Mouse (Mus musculus) neural tube, embryonic 13.5 days (tissue): ENCODE results near the gene Wrnip1. TPM values are rescaled to one million over a fixed set of nuclear protein-coding genes. Genes with fewer than 3 reads are reported as not detected.
"Not testable (repeated sequence)": the region's sequence is repeated elsewhere in the genome, so short reads cannot be mapped to it uniquely, and the experiment has no call there.

Source experiments
- ATAC-seq: fragments of 200-750 bp; cut with Nextera tagmentation; 2 replicates; pipeline ENCODE4 v1.8.0; 2017; ENCODE audit warnings: low read depth, mild to moderate bottlenecking, moderate TSS enrichment, moderate library complexity
- H3K27ac ChIP-seq: fragments of 300-500 bp; sonication (generic); replicated peaks from 2 replicates; pipeline ENCODE4 v1.5.1; 2015; ENCODE audit warnings: moderate library complexity, mild to moderate bottlenecking, inconsistent platforms
- H3K27me3 ChIP-seq: fragments of 300-500 bp; sonication (generic); 2 replicates; pipeline ENCODE4 v1.6.1; 2015; ENCODE audit warnings: mild to moderate bottlenecking, inconsistent platforms
- H3K36me3 ChIP-seq: fragments of 300-500 bp; sonication (generic); 2 replicates; pipeline ENCODE4 v1.6.1; 2015; ENCODE audit warnings: mild to moderate bottlenecking, inconsistent platforms
- H3K4me1 ChIP-seq: fragments of 300-500 bp; sonication (generic); replicated peaks from 2 replicates; pipeline ENCODE4 v1.6.1; 2015; ENCODE audit warnings: inconsistent platforms
- H3K4me2 ChIP-seq: fragments of 300-500 bp; sonication (generic); 2 replicates; pipeline ENCODE4 v1.6.1; 2015; ENCODE audit warnings: inconsistent platforms, mild to moderate bottlenecking, moderate library complexity
- H3K4me3 ChIP-seq: fragments of 300-500 bp; sonication (generic); 2 replicates; pipeline ENCODE4 v1.5.1; 2015; ENCODE audit warnings: mild to moderate bottlenecking, inconsistent platforms
- H3K9ac ChIP-seq: fragments of 300-500 bp; sonication (generic); 2 replicates; pipeline ENCODE4 v1.6.1; 2015; ENCODE audit warnings: moderate library complexity, mild to moderate bottlenecking, inconsistent platforms
- H3K9me3 ChIP-seq: fragments of 300-500 bp; sonication (generic); 2 replicates; pipeline ENCODE4 v1.6.1; 2016; ENCODE audit warnings: inconsistent platforms
- WGBS: fragments of 180-500 bp; shearing (Covaris S2); methylation state at CpG from one replicate; pipeline ENCODE4 v1.1.7; 2015; 5-methylcytosine and 5-hydroxymethylcytosine counted together
- polyA plus RNA-seq: library from polyadenylated mRNA; unstranded; fragments of >200 nt; fragmentation: Nextera tagmentation; extraction: Ambion mirVana; gene quantifications from 2 replicates; pipeline ENCODE4 v1.2.1, GENCODE M21; 2015

Gene Wrnip1
- polyA plus RNA-seq, 1 experiment from 2014 or later: 33.3 TPM

GRCm38 (mm10) chr13:32865591-32865990 lies 63.8 kb downstream of the Wrnip1 start:
- Histone ChIP-seq H3K9ac (no peak overlapping the region), H3K27ac (no peak overlapping the region), H3K4me3 (no peak overlapping the region), H3K4me1 (no peaks in the 10 kb centered on the region), H3K9me3 (no peaks in the 10 kb centered on the region), H3K4me2 (no peak overlapping the region), H3K27me3 (no peaks in the 10 kb centered on the region), H3K36me3 (no peaks in the 10 kb centered on the region)
- WGBS: 71% methylated on average over 2 of the region's 2 CpGs
- no peak for ATAC-seq

DNA sequence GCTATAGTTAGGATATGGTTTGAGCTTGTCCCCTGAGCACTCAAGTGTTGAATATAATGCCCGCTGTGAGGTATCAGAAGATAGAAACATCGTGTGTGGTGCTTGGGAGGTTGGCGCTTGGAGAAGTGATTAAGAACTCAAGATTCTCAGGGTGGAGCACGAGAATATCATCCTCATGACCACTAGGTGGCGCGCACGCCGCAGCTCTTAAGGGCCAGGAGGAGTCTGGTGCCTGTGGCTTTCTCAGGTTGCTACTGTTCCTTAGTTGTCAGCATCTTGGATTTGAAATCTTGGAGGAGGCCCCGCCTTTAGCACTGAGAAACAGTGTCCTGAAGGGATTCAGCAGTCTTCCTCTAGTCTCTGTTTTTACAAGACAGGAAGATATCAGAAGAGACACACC lies 64.6 kb downstream of the Wrnip1 start:
- Histone ChIP-seq H3K9me3 (no peaks in the 10 kb centered on the region), H3K4me3 (no peak overlapping the region), H3K4me1 (no peaks in the 10 kb centered on the region), H3K36me3 (no peaks in the 10 kb centered on the region), H3K27ac (no peak overlapping the region), H3K4me2 (no peak overlapping the region), H3K9ac (no peak overlapping the region), H3K27me3 (no peaks in the 10 kb centered on the region)
- peak; percentile 86; the same call in 1 of the 2 replicates for ATAC-seq
- 9% methylated on average over 9 of the region's 9 CpGs for WGBS

DNA sequence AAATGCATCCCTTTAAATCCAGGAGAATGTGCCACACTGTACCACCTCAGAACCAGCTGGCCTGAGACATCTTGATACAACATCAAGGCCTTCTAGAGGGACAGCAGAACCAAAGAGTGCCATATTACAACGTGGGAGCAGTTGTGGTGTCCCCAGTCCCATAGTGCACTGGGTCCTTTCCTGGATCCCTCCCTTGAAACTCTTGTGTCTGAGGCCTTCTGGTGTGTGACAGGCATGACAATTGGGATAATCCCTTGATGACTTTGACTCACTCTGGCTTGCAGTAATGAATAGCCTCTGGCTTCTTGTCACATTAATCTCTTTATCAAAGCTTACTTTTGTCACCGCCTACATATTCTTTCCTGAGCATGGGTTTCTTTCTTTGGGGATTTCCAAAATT lies 65.2 kb downstream of the Wrnip1 start:
- ATAC-seq: no peak
- H3K4me3 ChIP-seq: no peak overlapping the region
- no peaks in the 10 kb centered on the region for H3K36me3 ChIP-seq
- WGBS: 59% methylated on average over 2 of the region's 2 CpGs
- H3K27me3 ChIP-seq: no peaks in the 10 kb centered on the region
- no peak overlapping the region for H3K4me2 ChIP-seq
- H3K4me1 ChIP-seq: no peaks in the 10 kb centered on the region
- no peak overlapping the region for H3K27ac ChIP-seq
- H3K9ac ChIP-seq: no peak overlapping the region
- H3K9me3 ChIP-seq: no peaks in the 10 kb centered on the region

DNA sequence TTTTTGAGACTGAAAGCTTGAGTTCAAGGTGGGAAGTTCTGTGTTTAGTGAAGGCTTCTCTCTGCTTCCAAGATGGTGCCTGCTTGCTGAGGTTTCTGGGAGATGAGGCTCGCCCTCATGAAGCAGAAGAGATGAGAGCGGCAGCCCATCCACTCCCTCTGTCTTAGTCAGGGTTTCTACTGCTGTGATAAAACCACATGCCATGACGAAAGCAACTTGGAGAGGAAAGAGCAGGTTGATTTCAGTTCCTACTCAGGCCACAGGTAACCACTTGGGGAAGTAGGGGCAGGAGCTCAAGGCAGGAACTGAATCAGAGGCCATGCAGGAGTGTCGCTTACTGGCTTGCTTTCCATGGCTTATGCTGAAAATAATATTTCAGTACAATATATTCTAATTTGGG lies 66.4 kb downstream of the Wrnip1 start:
- H3K27me3 ChIP-seq, H3K27ac ChIP-seq, H3K36me3 ChIP-seq, H3K4me3 ChIP-seq, H3K4me2 ChIP-seq, H3K9me3 ChIP-seq, H3K4me1 ChIP-seq, ATAC-seq, H3K9ac ChIP-seq: not testable (repeated sequence)
- WGBS: 89% methylated on average over 4 of the region's 4 CpGs

GRCm38 (mm10) chr13:32868843-32869242 lies 67.0 kb downstream of the Wrnip1 start:
- 87% methylated on average over 5 of the region's 5 CpGs for WGBS
- H3K9ac ChIP-seq: no peak overlapping the region
- H3K27me3 ChIP-seq: no peaks in the 10 kb centered on the region
- no peaks in the 10 kb centered on the region for H3K4me1 ChIP-seq
- no peak for ATAC-seq
- no peak overlapping the region for H3K4me2 ChIP-seq
- H3K4me3 ChIP-seq: no peak overlapping the region
- H3K9me3 ChIP-seq: 0 out of 2 replicates have a peak, but pooled peaks cover 2% of the 10 kb centered on the region
- H3K27ac ChIP-seq: no peak overlapping the region
- no peaks in the 10 kb centered on the region for H3K36me3 ChIP-seq

Other genes starting within 250 kb of the Wrnip1 start
- gene Mylk4, start 18.1 kb upstream of the Wrnip1 start, polyA plus RNA-seq: 0.10 and 1.1 TPM in 2 replicates
- not detected in 2 replicates for gene D930007J09Rik, start 811 bp downstream of the Wrnip1 start, polyA plus RNA-seq
- 1.2 and 2.2 TPM in 2 replicates for gene Serpinb1a, start 49.1 kb downstream of the Wrnip1 start, polyA plus RNA-seq
- gene Serpinb1c, start 96.2 kb downstream of the Wrnip1 start, polyA plus RNA-seq: not detected in 2 replicates
- gene Serpinb6b, start 163.2 kb downstream of the Wrnip1 start, polyA plus RNA-seq: 0.40 and 1.1 TPM in 2 replicates
- gene Serpinb9, start 201.2 kb downstream of the Wrnip1 start, polyA plus RNA-seq: 1.3 and 1.9 TPM in 2 replicates
- gene Serpinb9b, start 225.4 kb downstream of the Wrnip1 start, polyA plus RNA-seq: 0.29 and 0.52 TPM in 2 replicates